Mouse (Mus musculus): Measurements from ENCODE around the gene Gabrg3. TPM values are rescaled to one million over a fixed set of nuclear protein-coding genes. Genes with fewer than 3 reads are reported as not detected.

The Gabrg3 gene
- total RNA-seq, 1 experiment, result 0.27 TPM

GRCm38 (mm10) chr7:57324473-57324872 lies 62.5 kb downstream of the Gabrg3 start:
- no peaks in the 10 kb centered on the region for H3K4me1 ChIP-seq (ENCODE audit: control insufficient read depth in 2 of 2, insufficient read depth in 2 of 2, low read length in 2 of 2, poor library complexity in 1 of 2)
- H3K9me3 ChIP-seq (ENCODE audit: control insufficient read depth, insufficient read depth, low read depth, low read length), result no peaks in the 10 kb centered on the region
- in situ Hi-C loops (cut with MboI; ENCODE audit: low sequenced_read_pairs in 2 of 2, unreplicated experiment in 2 of 2), result no loop called here
- no peaks in the 10 kb centered on the region for H3K36me3 ChIP-seq (ENCODE audit: control insufficient read depth, insufficient read depth, low read length, poor library complexity, severe bottlenecking)
- no peak overlapping the region for H3K27ac ChIP-seq (ENCODE audit: insufficient read depth, low read depth, low read length, poor library complexity, severe bottlenecking)
- DNase-seq (ENCODE audit: low read depth, low spot score), result no peak
- TF ChIP-seq ZNF384 (IDR thresholded peaks at IDR 0.05; ENCODE audit: low read depth, low read length) (no peak), MAFK (IDR thresholded peaks at IDR 0.05; ENCODE audit: insufficient read depth, low read depth, low read length) (no peak), HCFC1 (IDR thresholded peaks at IDR 0.05; ENCODE audit: borderline replicate concordance, insufficient read depth, low read length) (no peak), CHD2 (IDR thresholded peaks at IDR 0.05; ENCODE audit: low read depth, low read length) (no peak), ZC3H11A (IDR thresholded peaks at IDR 0.05; ENCODE audit: borderline replicate concordance, low read depth, low read length) (no peak)
- H3K4me3 ChIP-seq (ENCODE audit: insufficient read depth in 1 of 2, low read depth in 1 of 2, low read length in 2 of 2, poor library complexity in 1 of 2, severe bottlenecking in 1 of 2), result no peak overlapping the region
- no peak overlapping the region for H3K9ac ChIP-seq (ENCODE audit: insufficient read depth, low read depth, low read length, poor library complexity, severe bottlenecking)

GRCm38 (mm10) chr7:57322086-57322485 lies 64.9 kb downstream of the Gabrg3 start:
- H3K4me1 ChIP-seq (ENCODE audit: control insufficient read depth in 2 of 2, insufficient read depth in 2 of 2, low read length in 2 of 2, poor library complexity in 1 of 2), result no peaks in the 10 kb centered on the region
- H3K36me3 ChIP-seq (ENCODE audit: control insufficient read depth, insufficient read depth, low read length, poor library complexity, severe bottlenecking), result no peaks in the 10 kb centered on the region
- no peaks in the 10 kb centered on the region for H3K9me3 ChIP-seq (ENCODE audit: control insufficient read depth, insufficient read depth, low read depth, low read length)
- TF ChIP-seq MAFK (IDR thresholded peaks at IDR 0.05; ENCODE audit: insufficient read depth, low read depth, low read length) (no peak), ZNF384 (IDR thresholded peaks at IDR 0.05; ENCODE audit: low read depth, low read length) (no peak), HCFC1 (IDR thresholded peaks at IDR 0.05; ENCODE audit: borderline replicate concordance, insufficient read depth, low read length) (no peak), CHD2 (IDR thresholded peaks at IDR 0.05; ENCODE audit: low read depth, low read length) (no peak), ZC3H11A (IDR thresholded peaks at IDR 0.05; ENCODE audit: borderline replicate concordance, low read depth, low read length) (no peak)
- H3K4me3 ChIP-seq (ENCODE audit: insufficient read depth in 1 of 2, low read depth in 1 of 2, low read length in 2 of 2, poor library complexity in 1 of 2, severe bottlenecking in 1 of 2), result no peak overlapping the region
- no peak overlapping the region for H3K27ac ChIP-seq (ENCODE audit: insufficient read depth, low read depth, low read length, poor library complexity, severe bottlenecking)
- in situ Hi-C loops (cut with MboI; ENCODE audit: low sequenced_read_pairs in 2 of 2, unreplicated experiment in 2 of 2), result no loop called here
- no peak overlapping the region for H3K9ac ChIP-seq (ENCODE audit: insufficient read depth, low read depth, low read length, poor library complexity, severe bottlenecking)
- no peak for DNase-seq (ENCODE audit: low read depth, low spot score)

- H3K36me3 ChIP-seq (ENCODE audit: control insufficient read depth, insufficient read depth, low read length, poor library complexity, severe bottlenecking), result no peaks in the 10 kb centered on the region
- in situ Hi-C loops (cut with MboI; ENCODE audit: low sequenced_read_pairs in 2 of 2, unreplicated experiment in 2 of 2), result no loop called here
- TF ChIP-seq ZC3H11A (IDR thresholded peaks at IDR 0.05; ENCODE audit: borderline replicate concordance, low read depth, low read length) (no peak), MAFK (IDR thresholded peaks at IDR 0.05; ENCODE audit: insufficient read depth, low read depth, low read length) (no peak), CHD2 (IDR thresholded peaks at IDR 0.05; ENCODE audit: low read depth, low read length) (no peak), HCFC1 (IDR thresholded peaks at IDR 0.05; ENCODE audit: borderline replicate concordance, insufficient read depth, low read length) (no peak), ZNF384 (IDR thresholded peaks at IDR 0.05; ENCODE audit: low read depth, low read length) (no peak)
- no peak for DNase-seq (ENCODE audit: low read depth, low spot score)
- H3K4me3 ChIP-seq (ENCODE audit: insufficient read depth in 1 of 2, low read depth in 1 of 2, low read length in 2 of 2, poor library complexity in 1 of 2, severe bottlenecking in 1 of 2), result no peak overlapping the region
- H3K9ac ChIP-seq (ENCODE audit: insufficient read depth, low read depth, low read length, poor library complexity, severe bottlenecking), result no peak overlapping the region
- H3K9me3 ChIP-seq (ENCODE audit: control insufficient read depth, insufficient read depth, low read depth, low read length), result no peaks in the 10 kb centered on the region
- H3K4me1 ChIP-seq (ENCODE audit: control insufficient read depth in 2 of 2, insufficient read depth in 2 of 2, low read length in 2 of 2, poor library complexity in 1 of 2), result no peaks in the 10 kb centered on the region
- no peak overlapping the region for H3K27ac ChIP-seq (ENCODE audit: insufficient read depth, low read depth, low read length, poor library complexity, severe bottlenecking)
Observed at GRCm38 (mm10) chr7:57314971-57315370, 72.0 kb downstream of the Gabrg3 start.

GRCm38 (mm10) chr7:57312018-57312417 lies 75.0 kb downstream of the Gabrg3 start:
- Histone ChIP-seq H3K4me1 (ENCODE audit: control insufficient read depth in 2 of 2, insufficient read depth in 2 of 2, low read length in 2 of 2, poor library complexity in 1 of 2) (no peaks in the 10 kb centered on the region), H3K4me3 (ENCODE audit: insufficient read depth in 1 of 2, low read depth in 1 of 2, low read length in 2 of 2, poor library complexity in 1 of 2, severe bottlenecking in 1 of 2) (no peak overlapping the region), H3K9ac (ENCODE audit: insufficient read depth, low read depth, low read length, poor library complexity, severe bottlenecking) (no peak overlapping the region), H3K9me3 (ENCODE audit: control insufficient read depth, insufficient read depth, low read depth, low read length) (no peaks in the 10 kb centered on the region), H3K36me3 (ENCODE audit: control insufficient read depth, insufficient read depth, low read length, poor library complexity, severe bottlenecking) (no peaks in the 10 kb centered on the region), H3K27ac (ENCODE audit: insufficient read depth, low read depth, low read length, poor library complexity, severe bottlenecking) (no peak overlapping the region)
- no peak for TF ChIP-seq MAFK (IDR thresholded peaks at IDR 0.05; ENCODE audit: insufficient read depth, low read depth, low read length)
- no peak for TF ChIP-seq ZNF384 (IDR thresholded peaks at IDR 0.05; ENCODE audit: low read depth, low read length)
- no peak for TF ChIP-seq CHD2 (IDR thresholded peaks at IDR 0.05; ENCODE audit: low read depth, low read length)
- TF ChIP-seq HCFC1 (IDR thresholded peaks at IDR 0.05; ENCODE audit: borderline replicate concordance, insufficient read depth, low read length), result no peak
- TF ChIP-seq ZC3H11A (IDR thresholded peaks at IDR 0.05; ENCODE audit: borderline replicate concordance, low read depth, low read length), result no peak
- in situ Hi-C loops (cut with MboI; ENCODE audit: low sequenced_read_pairs in 2 of 2, unreplicated experiment in 2 of 2), result no loop called here
- no peak for DNase-seq (ENCODE audit: low read depth, low spot score)

- H3K4me3 ChIP-seq (ENCODE audit: insufficient read depth in 1 of 2, low read depth in 1 of 2, low read length in 2 of 2, poor library complexity in 1 of 2, severe bottlenecking in 1 of 2), result no peak overlapping the region
- in situ Hi-C loops (cut with MboI; ENCODE audit: low sequenced_read_pairs in 2 of 2, unreplicated experiment in 2 of 2), result no loop called here
- no peak overlapping the region for H3K27ac ChIP-seq (ENCODE audit: insufficient read depth, low read depth, low read length, poor library complexity, severe bottlenecking)
- H3K9ac ChIP-seq (ENCODE audit: insufficient read depth, low read depth, low read length, poor library complexity, severe bottlenecking), result no peak overlapping the region
- no peaks in the 10 kb centered on the region for H3K4me1 ChIP-seq (ENCODE audit: control insufficient read depth in 2 of 2, insufficient read depth in 2 of 2, low read length in 2 of 2, poor library complexity in 1 of 2)
- no peaks in the 10 kb centered on the region for H3K36me3 ChIP-seq (ENCODE audit: control insufficient read depth, insufficient read depth, low read length, poor library complexity, severe bottlenecking)
- TF ChIP-seq CHD2 (IDR thresholded peaks at IDR 0.05; ENCODE audit: low read depth, low read length) (no peak), HCFC1 (IDR thresholded peaks at IDR 0.05; ENCODE audit: borderline replicate concordance, insufficient read depth, low read length) (no peak), ZNF384 (IDR thresholded peaks at IDR 0.05; ENCODE audit: low read depth, low read length) (no peak), ZC3H11A (IDR thresholded peaks at IDR 0.05; ENCODE audit: borderline replicate concordance, low read depth, low read length) (no peak), MAFK (IDR thresholded peaks at IDR 0.05; ENCODE audit: insufficient read depth, low read depth, low read length) (no peak)
- H3K9me3 ChIP-seq (ENCODE audit: control insufficient read depth, insufficient read depth, low read depth, low read length), result no peaks in the 10 kb centered on the region
- no peak for DNase-seq (ENCODE audit: low read depth, low spot score)
Observed at GRCm38 (mm10) chr7:57307337-57307736, 79.7 kb downstream of the Gabrg3 start.

Data from ES-E14 (cell line).